Mouse (Mus musculus) neural tube, embryonic 11.5 days (tissue): ENCODE measurements around the gene Ncor1. TPM values are rescaled to one million over a fixed set of nuclear protein-coding genes. Genes with fewer than 3 reads are reported as not detected.

ENCODE experiments used
- polyA plus RNA-seq: library from polyadenylated mRNA; unstranded; fragments of >200 nt; fragmentation: Nextera tagmentation; extraction: Ambion mirVana; gene quantifications from 2 replicates; pipeline ENCODE4 v1.2.1, GENCODE M21; 2014

Gene Ncor1
- polyA plus RNA-seq, 1 experiment from 2014 or later = 176 TPM

Other genes starting within 250 kb of the Ncor1 start
- gene Adora2b, start 209.6 kb downstream of the Ncor1 start, polyA plus RNA-seq = 5.2 and 6.2 TPM in 2 replicates
- gene Zswim7, start 177.2 kb downstream of the Ncor1 start, polyA plus RNA-seq = 19.0 and 19.7 TPM in 2 replicates
- 17.5 and 18.0 TPM in 2 replicates for gene Ttc19, start 177.1 kb downstream of the Ncor1 start, polyA plus RNA-seq
- 13.1 and 15.3 TPM in 2 replicates for gene Pigl, start 81 bp downstream of the Ncor1 start, polyA plus RNA-seq
- gene Cenpv, start 80.7 kb upstream of the Ncor1 start, polyA plus RNA-seq = 59.6 and 66.7 TPM in 2 replicates
- gene Ubb, start 92.6 kb upstream of the Ncor1 start, polyA plus RNA-seq = 3,903 and 3,916 TPM in 2 replicates
- 10.0 and 11.7 TPM in 2 replicates for gene Trpv2, start 115.9 kb upstream of the Ncor1 start, polyA plus RNA-seq
- 12.3 and 13.6 TPM in 2 replicates for gene Lrrc75a, start 190.0 kb upstream of the Ncor1 start, polyA plus RNA-seq
- 39.5 and 47.0 TPM in 2 replicates for gene Mmgt2, start 190.1 kb upstream of the Ncor1 start, polyA plus RNA-seq